Mouse (Mus musculus) ES-Bruce4 (cell line): Measurements from ENCODE around the gene Gm8220. TPM values are rescaled to one million over a fixed set of nuclear protein-coding genes. Genes with fewer than 3 reads are reported as not detected.
"Not testable (repeated sequence)": the region's sequence is repeated elsewhere in the genome, so short reads cannot be mapped to it uniquely, and the experiment has no call there.

ENCODE experiments used
- H3K27ac ChIP-seq: 2 replicates; pipeline ENCODE4 v1.5.1; 2012; ENCODE audit warnings: low read length, inconsistent platforms; ENCODE audit not compliant: insufficient read depth
- H3K27me3 ChIP-seq: 2 replicates; pipeline ENCODE4 v1.6.1; 2012; ENCODE audit warnings: mild to moderate bottlenecking, low read length, inconsistent platforms; ENCODE audit not compliant: control insufficient read depth, poor library complexity, insufficient read depth, severe bottlenecking
- H3K36me3 ChIP-seq: 2 replicates; pipeline ENCODE4 v1.6.1; 2012; ENCODE audit warnings: inconsistent platforms, mild to moderate bottlenecking, low read length, moderate library complexity; ENCODE audit not compliant: control insufficient read depth, poor library complexity, insufficient read depth, severe bottlenecking
- H3K4me1 ChIP-seq: one replicate; pipeline ENCODE4 v1.8.1; 2011; ENCODE audit warnings: low read length; ENCODE audit not compliant: control insufficient read depth, insufficient read depth
- H3K4me3 ChIP-seq: 2 replicates; pipeline ENCODE4 v1.5.1; 2011; ENCODE audit warnings: low read depth, mild to moderate bottlenecking, low read length
- H3K9ac ChIP-seq: 2 replicates; pipeline ENCODE4 v1.6.1; 2012; ENCODE audit warnings: low read depth, mild to moderate bottlenecking, inconsistent platforms; ENCODE audit not compliant: poor library complexity, severe bottlenecking
- H3K9me3 ChIP-seq: replicated peaks from 2 replicates; pipeline ENCODE4 v1.6.1; 2012; ENCODE audit warnings: mild to moderate bottlenecking, low read length, inconsistent platforms; ENCODE audit not compliant: control insufficient read depth, poor library complexity, insufficient read depth, severe bottlenecking
- CTCF ChIP-seq: IDR thresholded peaks from one replicate; pipeline ENCODE4 v1.8.1; 2011; ENCODE audit warnings: low read depth, low read length
- POLR2A ChIP-seq: IDR thresholded peaks from one replicate; pipeline ENCODE4 v1.8.1; 2011; ENCODE audit warnings: low read length; ENCODE audit not compliant: insufficient read depth
- polyA plus RNA-seq: library from polyadenylated mRNA; stranded (reverse); fragments of >200 nt; gene quantifications from 2 replicates; pipeline ENCODE4 v1.2.4, GENCODE M21; 2011; ENCODE audit warnings: low read depth; ENCODE audit not compliant: missing spikeins, insufficient read depth, insufficient read length

The Gm8220 gene
- not detected in 2 replicates for polyA plus RNA-seq

GRCm38 (mm10) chr14:44285280-44285679 lies at the start of gene Gm8220:
Gene Gm8220, plus strand, starts transcription at chr14:44285580.
- H3K9ac ChIP-seq, H3K4me1 ChIP-seq, H3K9me3 ChIP-seq, H3K27me3 ChIP-seq, H3K27ac ChIP-seq, H3K36me3 ChIP-seq, H3K4me3 ChIP-seq: not testable (repeated sequence)

DNA sequence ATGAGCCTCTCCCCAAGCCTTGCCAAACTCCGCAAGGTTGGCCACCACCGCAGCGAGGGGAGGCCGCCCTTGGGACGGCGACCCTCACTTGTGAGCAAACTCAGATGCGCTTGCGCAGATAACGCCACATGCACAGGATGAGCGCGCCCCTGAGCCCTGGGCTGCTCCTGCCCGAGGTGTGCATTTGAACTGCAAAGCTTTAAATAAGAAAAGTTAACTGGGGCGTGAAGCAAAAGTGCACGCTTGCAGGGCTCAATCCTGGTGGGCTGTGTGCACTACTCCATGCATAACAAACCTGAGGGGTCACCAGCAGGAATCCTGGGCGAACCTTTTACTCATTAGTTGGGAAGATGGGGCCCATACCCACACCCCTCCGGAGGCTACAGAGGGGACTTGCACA lies 37.3 kb upstream of the Gm8220 start:
- Histone ChIP-seq H3K9ac (no peak overlapping the region), H3K4me3 (no peak overlapping the region), H3K27ac (no peak overlapping the region), H3K27me3 (no peaks in the 10 kb centered on the region), H3K9me3 (peaks cover 6% of the 10 kb centered on the region; the same call in 1 of the 2 replicates), H3K36me3 (no peaks in the 10 kb centered on the region), H3K4me1 (no peaks in the 10 kb centered on the region)
- TF ChIP-seq CTCF (no peak), POLR2A (no peak)

- H3K27ac ChIP-seq, H3K36me3 ChIP-seq, H3K4me1 ChIP-seq, H3K4me3 ChIP-seq, H3K27me3 ChIP-seq, H3K9ac ChIP-seq, H3K9me3 ChIP-seq: not testable (repeated sequence)
These were observed 26.7 kb downstream of the Gm8220 start for GRCm38 (mm10) chr14:44312049-44312448.

DNA sequence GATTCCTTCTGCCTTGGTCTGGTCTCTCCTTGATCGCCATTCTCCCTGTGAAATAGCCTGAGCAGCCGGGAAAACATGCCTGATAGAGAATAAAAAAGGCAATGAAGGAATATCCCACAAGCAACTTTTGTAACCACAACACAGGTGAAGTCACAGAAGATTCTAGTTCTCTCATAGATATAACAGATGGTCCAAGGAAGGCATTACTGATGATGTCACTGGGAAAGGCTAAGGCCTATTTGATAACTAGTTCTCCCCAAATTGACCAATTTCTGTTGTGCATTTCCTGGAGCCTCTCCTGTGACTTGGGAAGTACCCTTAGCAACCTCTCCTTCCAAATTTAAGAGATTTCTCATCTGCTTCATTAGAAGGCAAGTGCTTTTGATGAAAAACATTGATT lies 53.1 kb downstream of the Gm8220 start, which contains the start of gene Gm5930:
Gm5930 (minus strand) TSS at position 101 of the 400 bp plus-strand sequence.
- H3K36me3 ChIP-seq, H3K9me3 ChIP-seq, H3K9ac ChIP-seq, H3K4me3 ChIP-seq, H3K27ac ChIP-seq, H3K27me3 ChIP-seq, H3K4me1 ChIP-seq: not testable (repeated sequence)

Other genes with a start within 250 kb of the Gm8220 start
- gene Ear2, start 182.9 kb upstream of the Gm8220 start, polyA plus RNA-seq = not detected in 2 replicates
- gene Gm3327, start 161.7 kb upstream of the Gm8220 start, polyA plus RNA-seq = not detected in 2 replicates
- gene Gm8212, start 87.9 kb upstream of the Gm8220 start, polyA plus RNA-seq = not detected in 2 replicates
- gene 4930503E14Rik, start 72.3 kb upstream of the Gm8220 start, polyA plus RNA-seq = not detected in 2 replicates
- gene Gm5930, start 53.0 kb downstream of the Gm8220 start, polyA plus RNA-seq = not detected in 2 replicates
- gene Gm8229, start 79.8 kb downstream of the Gm8220 start, polyA plus RNA-seq = not detected in 2 replicates
- not detected in 2 replicates for gene Gm3371, start 125.1 kb downstream of the Gm8220 start, polyA plus RNA-seq
- gene Gm8232, start 148.1 kb downstream of the Gm8220 start, polyA plus RNA-seq = not detected in 2 replicates
- gene BC061237, start 206.9 kb downstream of the Gm8220 start, polyA plus RNA-seq = not detected in 2 replicates
- gene Gm17093, start 232.7 kb downstream of the Gm8220 start, polyA plus RNA-seq = not detected in 2 replicates